Mouse (Mus musculus) activated CD4-positive, CD25-positive, alpha-beta regulatory T cell, adult 4 months (primary cell): Measurements from ENCODE around the gene Tank. TPM values are rescaled to one million over a fixed set of nuclear protein-coding genes. Genes with fewer than 3 reads are reported as not detected.

ENCODE experiments used
- ATAC-seq: one replicate; pipeline ENCODE4 v1.8.0; 2017
- polyA plus RNA-seq, 2 experiments: library from polyadenylated mRNA; unstranded; fragments of 100-300 nt; shearing (Covaris generic); gene quantifications; one replicate each; pipeline ENCODE4 v1.2.1; 2017

Gene Tank
- polyA plus RNA-seq, 2 experiments from 2014 or later = 213 to 229 TPM

DNA sequence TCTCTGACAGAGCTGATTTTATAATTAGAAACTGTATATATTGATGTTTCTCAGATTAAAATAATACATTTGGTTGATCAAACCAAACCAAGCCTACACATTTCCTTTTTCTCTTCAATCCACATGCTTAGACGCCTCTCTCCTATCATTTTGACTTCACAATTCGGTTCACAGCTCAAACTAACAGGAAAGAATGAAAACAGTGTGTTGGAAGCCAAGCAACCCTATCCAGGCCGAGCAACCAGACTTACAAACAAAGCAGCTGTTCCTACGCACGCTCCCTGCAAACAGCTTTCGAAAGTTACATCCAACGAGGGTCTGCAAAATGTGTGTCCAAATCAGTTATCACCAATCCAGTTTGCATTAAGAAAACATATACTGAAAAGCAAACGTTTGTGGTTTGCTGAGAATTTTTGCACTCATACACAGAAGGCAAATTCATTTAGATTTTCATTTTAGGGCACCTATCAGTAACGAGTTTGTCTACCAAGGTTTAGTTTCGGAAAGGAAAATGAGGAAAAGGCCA lies 2.2 kb downstream of the Tank start:
- ATAC-seq = no peak

DNA sequence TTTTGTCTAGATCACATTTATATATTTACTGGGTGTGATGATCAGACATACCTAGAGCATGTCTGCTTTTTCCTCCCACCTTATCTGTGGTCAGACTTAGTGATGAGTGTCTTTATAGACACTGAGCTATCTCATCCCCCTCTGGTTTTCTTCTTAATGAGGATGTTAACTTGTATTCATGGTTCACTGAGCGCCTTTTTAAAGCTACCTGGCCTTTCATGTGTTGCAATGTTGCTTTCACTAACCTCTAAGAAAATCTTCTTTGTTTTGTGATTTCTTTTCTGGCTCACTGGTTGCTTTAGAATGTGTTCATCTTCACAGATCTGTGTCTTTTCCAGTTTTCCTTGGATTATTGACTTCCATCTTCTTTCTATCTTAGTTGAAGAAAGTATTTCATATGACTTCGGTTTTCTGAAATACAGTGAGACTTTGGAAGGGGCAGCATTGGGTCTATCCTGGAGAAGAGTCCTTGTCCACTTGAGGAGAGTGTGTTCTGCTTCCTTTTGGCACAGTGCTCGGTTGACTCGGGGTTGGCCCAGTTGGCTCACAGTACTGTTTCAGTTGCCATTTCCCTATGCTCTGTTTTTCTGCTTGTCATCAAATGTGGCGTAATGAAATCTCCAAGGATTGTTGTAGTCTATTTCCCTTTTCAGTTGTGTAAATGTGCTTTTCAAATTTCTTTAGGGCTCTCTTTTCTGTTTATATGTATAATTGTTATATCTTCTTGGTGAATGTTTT lies 4.4 kb downstream of the Tank start:
- ATAC-seq = no peak

DNA sequence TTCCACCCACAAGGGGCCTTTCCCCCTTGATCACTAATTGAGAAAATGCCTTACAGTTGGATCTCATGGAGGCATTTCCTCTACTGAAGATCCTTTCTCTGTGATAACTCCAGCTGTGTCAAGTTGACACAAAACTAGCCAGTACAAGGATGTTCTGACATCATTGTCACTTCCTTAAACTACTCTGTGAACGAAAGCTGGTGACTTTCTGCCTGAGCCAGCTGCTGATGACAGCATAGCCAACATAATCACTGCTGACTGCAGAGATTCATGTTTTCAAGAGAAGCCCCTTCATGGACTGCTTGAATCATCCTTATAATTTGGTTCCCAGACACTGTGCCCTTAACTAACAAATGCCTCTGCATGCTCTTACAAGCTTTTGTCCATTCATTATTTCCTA lies 7.1 kb downstream of the Tank start:
- peak; percentile 70 for ATAC-seq

DNA sequence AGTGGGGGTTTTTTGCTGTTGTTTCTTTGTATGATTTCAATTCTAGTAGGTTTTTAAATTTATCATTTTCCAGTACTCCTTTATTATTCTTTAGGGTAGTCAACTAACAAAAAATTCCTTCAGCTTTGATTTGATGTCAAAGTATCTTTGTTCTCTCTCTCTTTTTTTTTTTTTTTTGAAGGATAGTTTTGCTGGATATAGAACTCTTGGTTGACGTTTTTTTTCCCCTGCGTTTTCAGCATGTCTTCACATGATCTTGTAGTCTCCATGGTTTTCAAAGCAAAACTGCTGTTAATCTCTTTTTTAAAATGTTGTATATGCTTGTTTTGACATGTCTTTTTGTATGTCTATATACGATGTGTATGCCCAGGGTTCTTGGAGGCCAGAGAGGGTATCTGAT lies 7.8 kb downstream of the Tank start:
- ATAC-seq = no peak

- ATAC-seq = no peak
These were observed 12.4 kb downstream of the Tank start for GRCm38 (mm10) chr2:61590751-61591150.

DNA sequence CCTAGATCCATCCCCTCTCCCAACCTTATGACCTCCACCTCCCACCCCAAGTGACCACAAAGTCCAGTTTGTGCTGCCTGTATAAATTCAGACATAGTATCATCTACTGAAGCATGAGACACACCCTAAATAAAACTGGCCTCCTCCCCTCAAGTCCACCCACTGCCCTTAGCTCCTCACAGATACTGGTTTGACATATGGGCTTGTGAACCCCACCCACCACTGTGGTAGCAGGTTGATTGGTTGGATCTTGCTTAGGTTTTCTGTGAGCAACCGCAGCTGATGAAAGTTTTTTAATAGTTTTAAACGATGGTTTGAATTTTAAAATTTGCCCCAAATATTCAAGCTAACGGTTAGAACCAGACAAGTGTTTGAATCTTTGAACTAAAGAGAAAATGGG lies 13.7 kb downstream of the Tank start:
- no peak for ATAC-seq

DNA sequence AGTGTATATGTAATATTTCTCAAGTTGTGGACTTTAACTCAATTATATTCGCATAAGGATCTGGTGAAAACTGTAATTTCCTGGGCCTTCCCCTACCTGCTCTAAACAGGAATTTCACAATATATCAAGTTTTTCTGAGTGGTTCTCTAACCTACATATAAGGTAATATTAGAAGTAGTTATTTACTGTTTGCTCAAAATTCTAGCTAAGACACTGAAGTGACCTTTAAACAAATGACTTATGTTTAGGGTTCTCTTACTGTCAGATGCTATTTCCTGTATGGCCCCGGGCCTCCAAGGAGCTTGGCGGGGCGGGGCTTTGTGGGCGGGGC lies 14.3 kb downstream of the Tank start:
- no peak for ATAC-seq

- ATAC-seq = peak; percentile 83
These were observed 14.8 kb downstream of the Tank start for GRCm38 (mm10) chr2:61593030-61593811.

DNA sequence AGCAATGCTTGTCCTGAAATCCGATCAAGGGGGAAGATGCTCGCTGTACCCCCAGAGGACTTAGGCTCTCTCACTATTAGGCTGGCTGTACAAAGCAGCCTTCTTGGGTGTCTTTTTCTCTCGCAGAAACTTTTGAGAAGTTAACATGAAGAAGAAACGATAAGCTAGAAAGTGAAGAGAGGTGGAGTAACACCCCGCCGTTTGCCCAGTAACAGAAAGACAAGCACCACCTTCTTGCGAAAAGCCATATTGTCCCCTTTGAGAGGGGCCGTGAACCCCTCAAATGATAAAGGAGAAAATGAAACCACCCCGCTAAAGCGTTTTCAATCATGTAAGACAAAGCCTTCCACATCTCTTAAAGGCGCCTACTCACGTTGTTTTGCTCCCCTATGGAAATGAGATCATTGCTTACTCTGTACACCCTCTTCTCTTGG lies 15.5 kb downstream of the Tank start:
- ATAC-seq = peak; percentile 10

DNA sequence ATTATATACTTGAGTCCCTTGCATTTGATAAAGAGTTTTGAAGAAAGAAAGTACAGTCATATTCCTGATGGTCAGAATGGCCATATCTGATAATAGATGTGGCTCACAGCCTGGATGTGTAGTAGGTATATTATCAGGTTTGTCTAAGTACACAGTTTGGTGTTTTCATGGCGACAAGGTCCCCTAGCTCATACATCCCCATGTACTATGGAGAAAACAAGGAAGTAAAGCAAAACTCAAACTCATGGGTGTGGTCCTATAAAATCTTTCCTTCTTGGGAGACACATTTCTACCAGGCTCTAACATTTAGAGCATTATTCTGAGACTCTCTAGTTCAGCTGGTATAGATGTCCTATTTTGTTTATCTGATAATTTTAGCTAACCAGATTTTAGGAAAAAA lies 21.3 kb downstream of the Tank start:
- ATAC-seq = no peak

GRCm38 (mm10) chr2:61603461-61603860 lies 25.1 kb downstream of the Tank start:
- ATAC-seq = no peak

GRCm38 (mm10) chr2:61606942-61607341 lies 28.6 kb downstream of the Tank start:
- no peak for ATAC-seq

DNA sequence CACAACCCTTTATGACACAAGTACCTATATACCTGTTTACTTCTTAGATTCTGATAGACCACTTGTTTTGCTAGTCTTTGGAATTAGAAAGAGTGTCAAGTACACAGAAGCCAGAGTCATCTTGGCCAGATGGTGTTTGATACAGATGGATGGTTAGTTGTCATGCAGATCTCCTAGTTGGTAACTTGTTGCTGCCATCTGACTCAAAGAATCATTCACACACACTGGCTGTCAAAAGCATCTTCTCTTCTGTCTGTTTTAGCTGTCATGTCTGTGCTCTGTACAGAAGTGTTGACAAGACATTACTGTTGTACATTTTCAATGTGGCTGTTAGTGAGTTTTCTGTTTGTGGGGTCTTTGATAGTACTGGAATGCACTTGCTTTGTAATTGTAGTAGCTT lies 45.6 kb downstream of the Tank start:
- ATAC-seq = no peak

GRCm38 (mm10) chr2:61630864-61631555 lies 52.6 kb downstream of the Tank start:
- no peak for ATAC-seq

DNA sequence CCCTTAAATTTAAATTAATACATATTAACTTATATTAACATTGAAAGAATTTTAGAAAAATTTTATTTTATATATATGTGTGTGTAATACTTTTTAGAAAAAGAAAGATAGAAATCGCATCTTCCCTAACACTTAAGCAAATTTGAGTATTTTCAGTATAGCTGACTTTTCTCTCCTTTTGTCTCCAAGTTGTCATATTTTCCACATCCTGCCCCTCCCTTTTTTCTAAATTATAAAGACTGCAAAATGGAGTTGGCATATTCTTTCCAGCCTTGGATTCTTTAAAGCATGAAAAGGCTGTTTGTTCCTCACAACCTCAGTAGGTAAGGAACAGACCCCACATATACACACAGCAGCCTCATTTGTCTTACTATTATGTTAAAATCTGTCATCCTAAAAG lies 56.7 kb downstream of the Tank start:
- no peak for ATAC-seq

DNA sequence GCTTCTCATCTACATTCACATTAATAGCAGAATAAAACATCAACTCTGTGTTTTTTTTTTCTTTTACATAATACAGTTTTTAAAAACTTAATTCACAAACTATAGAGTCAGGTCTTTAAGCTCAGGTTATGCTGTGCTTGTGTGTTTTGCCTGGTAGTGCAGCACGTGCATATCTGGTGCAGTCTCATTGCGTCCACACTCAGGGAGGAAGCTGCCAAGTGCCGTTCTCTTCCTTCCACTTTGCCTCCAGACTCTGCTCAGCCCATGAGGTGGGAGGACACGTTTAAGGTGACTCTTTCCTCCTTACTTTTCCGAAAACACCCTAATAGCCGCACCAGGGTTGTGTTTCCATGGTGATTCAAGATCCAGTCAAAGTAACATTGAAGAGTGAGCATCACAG lies 59.8 kb downstream of the Tank start:
- no peak for ATAC-seq

DNA sequence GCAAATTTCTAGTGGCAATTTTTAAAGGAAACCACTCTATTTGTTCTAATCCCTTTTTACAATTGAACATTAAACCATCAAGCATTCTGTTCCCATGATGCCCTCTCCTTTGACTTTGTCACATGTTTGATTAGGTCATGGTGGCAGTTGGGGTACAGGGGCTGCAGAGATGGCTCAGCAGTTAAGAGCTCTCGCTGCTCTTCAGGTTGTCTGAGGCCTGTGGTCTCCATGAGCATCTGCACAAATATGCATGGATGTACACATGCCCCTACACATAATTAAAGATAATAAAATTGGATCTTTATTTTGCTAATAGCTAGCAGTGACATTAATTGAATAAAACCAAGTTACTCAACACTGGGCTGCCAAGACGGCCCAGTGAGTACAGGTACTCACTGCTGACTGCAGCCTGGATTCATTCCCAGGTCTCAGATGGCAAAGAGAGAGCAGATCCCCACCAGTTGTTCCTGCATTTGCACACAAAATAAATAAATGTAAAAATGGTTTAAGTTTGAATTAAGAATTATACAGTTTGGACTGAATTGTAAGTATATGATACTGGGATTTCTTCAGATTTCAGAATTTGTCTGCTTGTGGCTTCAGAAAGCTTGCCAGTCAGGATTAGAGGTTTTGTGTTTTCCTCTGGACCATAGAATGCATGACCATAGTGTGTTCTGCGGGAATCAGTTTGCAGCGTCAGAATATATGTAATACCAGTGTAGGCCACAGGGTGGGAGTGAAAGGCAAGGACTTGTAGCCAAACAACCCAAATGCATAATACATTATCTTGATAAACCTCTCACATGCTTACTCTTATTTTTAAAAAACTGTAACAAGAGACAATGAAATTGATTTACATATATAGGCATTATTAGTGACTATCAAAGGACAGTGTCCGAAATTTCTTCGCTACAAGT lies 64.3 kb downstream of the Tank start:
- peak; percentile 76 for ATAC-seq

- no peak for ATAC-seq
These were observed 72.8 kb downstream of the Tank start for GRCm38 (mm10) chr2:61651206-61651605.

GRCm38 (mm10) chr2:61651640-61652039 lies 73.3 kb downstream of the Tank start:
- no peak for ATAC-seq

- ATAC-seq = no peak
These were observed 76.6 kb downstream of the Tank start for GRCm38 (mm10) chr2:61655046-61655381.

GRCm38 (mm10) chr2:61655382-61656281 lies 77.2 kb downstream of the Tank start:
- peak; percentile 27 for ATAC-seq
